Comparison of ENCODE assay signal across 25 mouse cellular contexts in genomic region chr6:119595440-119595839, GRCm38 (mm10). TPM values are rescaled to one million over a fixed set of nuclear protein-coding genes. Genes with fewer than 3 reads are reported as not detected.
DNase-seq lines count a peak whose midpoint lies in the region; ATAC-seq lines count a peak whose summit lies in the region.
"Had no signal": no experiment of that assay in that cellular context is flagged by ENCODE, and none has a peak within 500 bp of the region (broad histone marks: within the 10 kb centered on the region; RNA-seq: fewer than 3 reads in every experiment).

No protein-coding gene starts in this region.

- no peaks in the 10 kb centered on the region for H3K9me3 ChIP-seq in heart, embryonic 10.5 days
- no peaks in the 10 kb centered on the region for H3K9me3 ChIP-seq in midbrain, embryonic 13.5 days
- H3K9me3 ChIP-seq: embryonic facial prominence, embryonic 15.5 days; hindbrain, embryonic 15.5 days; limb, embryonic 13.5 days; liver, embryonic 12.5 days; midbrain, embryonic 12.5 days had no signal

- peaks cover 4% of the 10 kb centered on the region; the same call in 1 of the 2 replicates for H3K4me1 ChIP-seq in heart, embryonic 10.5 days
- H3K4me1 ChIP-seq in midbrain, embryonic 13.5 days (replicated peaks) = no peaks in the 10 kb centered on the region
- H3K4me1 ChIP-seq: embryonic facial prominence, embryonic 15.5 days; hindbrain, embryonic 15.5 days; limb, embryonic 13.5 days; liver, embryonic 12.5 days had no signal

- DNase-seq in adrenal gland, adult 2 months = peak; percentile 3
- no peak for DNase-seq in adrenal gland, adult 8-10 months
- DNase-seq in heart, adult 18-20 months = peak; percentile 45 to 68
- no peak for DNase-seq in heart, embryonic 10.5 days (ENCODE audit: low spot score)
- DNase-seq in adipocyte (ENCODE audit: low spot score) = peak; percentile 57
- peak; percentile 15 for DNase-seq in heart, postnatal 36 days
- DNase-seq: cerebellum, adult 9-10 months; kidney, adult 2 months; layer of hippocampus, adult 9-11 months; lung, adult 18-20 months; lung, postnatal 14 days; right cerebral cortex, postnatal 14 days; spleen, adult 18-20 months; thymus, postnatal 36 days had no signal

- no peak for ATAC-seq in midbrain, embryonic 13.5 days
- ATAC-seq: liver, embryonic 12.5 days had no signal

- no peak overlapping the region for H3K27ac ChIP-seq in heart, embryonic 10.5 days
- H3K27ac ChIP-seq in midbrain, embryonic 13.5 days = no peak overlapping the region
- H3K27ac ChIP-seq: embryonic facial prominence, embryonic 15.5 days; heart, adult 2 months; hindbrain, embryonic 15.5 days; kidney, postnatal 0 days; limb, embryonic 13.5 days; liver, embryonic 12.5 days; midbrain, embryonic 12.5 days had no signal

- H3K4me2 ChIP-seq in midbrain, embryonic 13.5 days (replicated peaks) = no peak overlapping the region
- H3K4me2 ChIP-seq: embryonic facial prominence, embryonic 15.5 days; hindbrain, embryonic 15.5 days; limb, embryonic 13.5 days; liver, embryonic 12.5 days; midbrain, embryonic 12.5 days had no signal

- WGBS in heart, embryonic 10.5 days = 89% methylated on average over 4 of the region's 4 CpGs
- WGBS in midbrain, embryonic 13.5 days = 95% methylated on average over 4 of the region's 4 CpGs

- H3K36me3 ChIP-seq in heart, embryonic 10.5 days = peaks cover 7% of the 10 kb centered on the region; the same call in 1 of the 2 replicates
- H3K36me3 ChIP-seq in midbrain, embryonic 13.5 days = peaks cover 11% of the 10 kb centered on the region
- H3K36me3 ChIP-seq: embryonic facial prominence, embryonic 15.5 days; liver, embryonic 12.5 days had no signal

- intact Hi-C loops in heart, postnatal 36 days (cut with DNase I) = no loop called here

- no peak overlapping the region for H3K4me3 ChIP-seq in heart, embryonic 10.5 days
- H3K4me3 ChIP-seq in midbrain, embryonic 13.5 days (replicated peaks) = no peak overlapping the region
- H3K4me3 ChIP-seq: embryonic facial prominence, embryonic 15.5 days; heart, adult 2 months; hindbrain, embryonic 15.5 days; limb, embryonic 13.5 days; liver, embryonic 12.5 days; midbrain, embryonic 12.5 days had no signal

- no peak overlapping the region for H3K9ac ChIP-seq in midbrain, embryonic 13.5 days (replicated peaks)
- H3K9ac ChIP-seq: embryonic facial prominence, embryonic 15.5 days; hindbrain, embryonic 15.5 days; limb, embryonic 13.5 days; liver, embryonic 12.5 days; midbrain, embryonic 12.5 days had no signal

- H3K27me3 ChIP-seq in heart, embryonic 10.5 days (ENCODE audit: insufficient read depth, poor library complexity, severe bottlenecking) = no peaks in the 10 kb centered on the region
- H3K27me3 ChIP-seq in midbrain, embryonic 13.5 days = no peaks in the 10 kb centered on the region
- H3K27me3 ChIP-seq: embryonic facial prominence, embryonic 15.5 days; hindbrain, embryonic 15.5 days; limb, embryonic 13.5 days; liver, embryonic 12.5 days; midbrain, embryonic 12.5 days had no signal

RNA-seq across cellular contexts. Expression of gene Wnt5b, which starts 51.3 kb away (rescaled TPM):
- 1 to 10 TPM; 1.9 to 2.8 TPM for total RNA-seq in adrenal gland, adult 2 months (2021)
- 3.3 and 4.1 TPM in 2 replicates for polyA plus RNA-seq in adrenal gland, adult 2 months (2012; rRNA removed)
- total RNA-seq in adrenal gland, adult 8-10 months (2022) = 1 to 10 TPM; 1.7 to 4.7 (median 3.5) TPM
- 1 to 10 TPM; 2.4 to 2.5 TPM for total RNA-seq in heart, adult 18-20 months (2021)
- polyA plus RNA-seq in heart, embryonic 10.5 days (2016; fragmentation: Nextera tagmentation; extraction: Ambion mirVana) = 6.7 and 8.0 TPM in 2 replicates
- total RNA-seq in heart, postnatal 36 days (2021) = 1 to 10 TPM; 2.3 to 5.3 TPM
- 2.8 and 3.6 TPM in 2 replicates for polyA plus RNA-seq in midbrain, embryonic 13.5 days (2015; fragmentation: Nextera tagmentation; extraction: Ambion mirVana)
- total RNA-seq: common myeloid progenitor, adult 5-6 weeks; hematopoietic stem cell, adult 5-6 weeks; megakaryocyte, adult 5-6 weeks had no signal

Comparison
In these comparisons a context has a peak if more than half of its experiments do, and no peak if none do; other contexts are left out.
1. DNase-seq: peak in adrenal gland, adult 2 months (single experiment), heart, adult 18-20 months (2 of 2), adipocyte (single experiment) and heart, postnatal 36 days (2 of 2); none in adrenal gland, adult 8-10 months (single experiment) and heart, embryonic 10.5 days (single experiment).